Comparison of ENCODE assay signal across 13 mouse cellular contexts in the genomic region with DNA sequence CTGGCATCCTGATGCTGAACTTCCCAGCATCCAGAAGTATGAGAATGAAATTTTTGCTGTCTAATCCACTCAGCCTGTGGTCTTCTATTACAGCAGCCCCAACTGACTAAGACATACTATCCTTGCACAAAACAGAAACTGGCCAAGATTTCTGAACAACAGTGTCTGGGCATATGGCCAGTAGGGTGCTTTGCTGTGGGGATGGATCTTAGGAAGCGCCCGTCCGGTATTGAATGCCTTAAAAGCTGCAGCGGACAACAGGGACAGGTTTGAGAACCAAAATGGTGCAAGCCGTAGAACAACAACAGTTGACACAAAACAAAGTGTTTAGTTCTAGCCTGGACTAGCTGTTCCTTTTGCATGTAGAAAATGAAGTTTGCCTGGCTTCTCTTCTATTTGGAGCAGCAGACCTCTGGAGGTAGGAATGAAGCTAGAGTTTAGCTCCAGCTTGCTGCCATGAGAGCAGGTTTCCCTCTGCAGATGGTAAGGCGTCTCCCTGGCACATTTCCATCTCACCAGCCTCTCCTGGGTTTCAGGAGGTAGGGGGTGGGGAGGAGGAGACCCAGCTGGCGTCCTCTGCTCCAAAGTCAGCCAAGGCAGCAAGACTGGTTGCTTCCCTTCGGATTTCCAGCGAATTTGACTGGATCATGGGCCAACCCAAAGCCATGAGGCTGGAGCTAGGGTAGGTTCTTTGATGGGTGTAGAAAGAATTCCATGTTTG. TPM values are rescaled to one million over a fixed set of nuclear protein-coding genes. Genes with fewer than 3 reads are reported as not detected.
A peak's percentile ranks its signal among the peaks of the same experiment; 100 is the strongest.
DNase-seq lines count a peak whose midpoint lies in the region; ATAC-seq lines count a peak whose summit lies in the region.
"Had no signal": no experiment of that assay in that cellular context is flagged by ENCODE, and none has a peak within 500 bp of the region (broad histone marks: within the 10 kb centered on the region; RNA-seq: fewer than 3 reads in every experiment).

No protein-coding gene starts in this region.

- H3K9ac ChIP-seq in forebrain, embryonic 15.5 days (replicated peaks), result no peak overlapping the region
- no peak overlapping the region for H3K9ac ChIP-seq in forebrain, embryonic 12.5 days
- H3K9ac ChIP-seq: liver, embryonic 14.5 days had no signal

- H3K27ac ChIP-seq in forebrain, embryonic 15.5 days (replicated peaks), result no peak overlapping the region
- H3K27ac ChIP-seq in forebrain, embryonic 12.5 days, result no peak overlapping the region
- H3K27ac ChIP-seq: liver, embryonic 14.5 days; macrophage had no signal

- peak; percentile 64 for ATAC-seq in forebrain, embryonic 15.5 days (replicated peaks)
- ATAC-seq in forebrain, embryonic 12.5 days (ENCODE audit: low FRiP score), result no peak
- ATAC-seq: intestine, embryonic 16.5 days had no signal

- no peaks in the 10 kb centered on the region for H3K27me3 ChIP-seq in forebrain, embryonic 15.5 days
- no peaks in the 10 kb centered on the region for H3K27me3 ChIP-seq in forebrain, embryonic 12.5 days

- 65% methylated on average over 9 of the region's 9 CpGs for WGBS in forebrain, embryonic 15.5 days
- 84% methylated on average over 9 of the region's 9 CpGs for WGBS in forebrain, embryonic 12.5 days

- H3K4me1 ChIP-seq in forebrain, embryonic 15.5 days, result no peaks in the 10 kb centered on the region
- H3K4me1 ChIP-seq in forebrain, embryonic 12.5 days, result no peaks in the 10 kb centered on the region

- no peak overlapping the region for H3K4me3 ChIP-seq in forebrain, embryonic 15.5 days
- H3K4me3 ChIP-seq in forebrain, embryonic 12.5 days (replicated peaks), result no peak overlapping the region

- peak; percentile 82 for DNase-seq in cerebellum, adult 8-10 months
- DNase-seq in layer of hippocampus, adult 18-20 months (ENCODE audit: low spot score in 2 of 2), result peak; percentile 62 to 82
- peak; percentile 63 to 67 for DNase-seq in right cerebral cortex, postnatal 10 days (ENCODE audit: low spot score in 2 of 2)
- no peak for DNase-seq in thymus, postnatal 4 days
- no peak for DNase-seq in kidney, postnatal 10 days
- no peak for DNase-seq in testis, postnatal 14 days (ENCODE audit: low spot score)
- DNase-seq: heart, postnatal 14 days had no signal

- no peaks in the 10 kb centered on the region for H3K36me3 ChIP-seq in forebrain, embryonic 15.5 days
- no peaks in the 10 kb centered on the region for H3K36me3 ChIP-seq in forebrain, embryonic 12.5 days (replicated peaks)
- H3K36me3 ChIP-seq: G1E had no signal

- H3K9me3 ChIP-seq in forebrain, embryonic 15.5 days, result no peaks in the 10 kb centered on the region
- H3K9me3 ChIP-seq in forebrain, embryonic 12.5 days, result no peaks in the 10 kb centered on the region
- H3K9me3 ChIP-seq: G1E had no signal

- H3K4me2 ChIP-seq in forebrain, embryonic 15.5 days (replicated peaks), result no peak overlapping the region
- H3K4me2 ChIP-seq in forebrain, embryonic 12.5 days, result no peak overlapping the region

RNA-seq across cellular contexts. Expression of gene Etv5, which starts 52.1 kb away (rescaled TPM):
- polyA plus RNA-seq in forebrain, embryonic 15.5 days (2015; fragmentation: Nextera tagmentation; extraction: Ambion mirVana), result 24.7 and 27.2 TPM in 2 replicates
- 17.9 and 28.4 TPM in 2 replicates for polyA plus RNA-seq in forebrain, embryonic 12.5 days (2016; fragmentation: Nextera tagmentation; extraction: Ambion mirVana)
- total RNA-seq in layer of hippocampus, adult 18-20 months (2021), result 10 to 100 TPM; 49.2 to 54.5 TPM

Comparison
In these comparisons a context has a peak if more than half of its experiments do, and no peak if none do; other contexts are left out.
1. DNase-seq: peak in cerebellum, adult 8-10 months (single experiment), layer of hippocampus, adult 18-20 months (2 of 2) and right cerebral cortex, postnatal 10 days (2 of 2); none in thymus, postnatal 4 days (single experiment), kidney, postnatal 10 days (single experiment) and testis, postnatal 14 days (single experiment).